Mouse (Mus musculus): ENCODE results near the gene Srgap3.

Gene Srgap3

DNA sequence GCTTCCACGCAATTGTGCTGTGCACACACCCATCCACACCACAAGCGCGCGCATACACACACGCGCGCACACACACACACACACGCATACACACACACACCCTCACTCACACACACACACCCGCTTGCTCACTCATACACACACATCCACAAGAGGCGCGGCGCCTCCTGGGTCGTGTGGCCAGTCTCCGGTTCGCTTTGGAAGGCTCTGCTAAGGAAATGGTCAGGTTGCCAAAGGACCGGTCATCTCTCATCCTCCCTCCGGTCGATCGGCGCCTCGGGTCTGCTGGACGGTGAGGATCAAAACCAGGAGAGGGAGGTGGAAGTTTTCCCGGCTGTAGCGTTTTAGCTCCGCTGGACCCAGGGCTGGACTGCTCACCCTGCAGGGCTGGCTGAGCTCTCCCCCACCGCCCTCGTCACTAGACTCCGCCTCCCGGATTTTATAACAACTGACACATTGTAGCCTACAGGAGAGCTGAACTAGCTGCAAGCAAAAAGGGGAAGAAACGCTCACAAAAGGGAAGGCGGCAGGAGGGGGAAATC, at the start of gene Srgap3:
Srgap3 (minus strand) TSS at position 372 of the 542 bp plus-strand sequence.
- no peak for DNase-seq (ENCODE audit: low spot score)

DNA sequence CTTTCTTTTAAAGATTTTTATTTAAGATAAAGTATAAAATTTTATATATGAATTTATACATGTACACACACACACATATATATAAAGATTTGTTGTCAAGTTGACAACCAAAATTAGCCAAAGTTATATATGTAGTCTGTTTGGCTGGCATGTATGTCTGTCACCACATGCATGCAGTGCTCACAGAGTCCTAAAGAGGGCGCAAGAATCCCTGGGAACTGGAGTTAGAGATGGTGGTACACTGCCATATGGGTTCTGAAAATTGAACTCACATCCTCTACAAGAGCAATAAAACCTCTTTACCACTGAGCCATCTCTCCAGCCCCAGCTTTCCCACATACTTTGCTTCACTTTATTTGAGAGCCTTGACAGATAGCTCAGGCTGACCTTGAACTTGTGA, 48.6 kb upstream of the Srgap3 start:
- DNase-seq (ENCODE audit: low spot score): no peak

- no peak for DNase-seq (ENCODE audit: low spot score)
Measured at GRCm38 (mm10) chr6:112990119-112990518, 43.1 kb upstream of the Srgap3 start.

DNA sequence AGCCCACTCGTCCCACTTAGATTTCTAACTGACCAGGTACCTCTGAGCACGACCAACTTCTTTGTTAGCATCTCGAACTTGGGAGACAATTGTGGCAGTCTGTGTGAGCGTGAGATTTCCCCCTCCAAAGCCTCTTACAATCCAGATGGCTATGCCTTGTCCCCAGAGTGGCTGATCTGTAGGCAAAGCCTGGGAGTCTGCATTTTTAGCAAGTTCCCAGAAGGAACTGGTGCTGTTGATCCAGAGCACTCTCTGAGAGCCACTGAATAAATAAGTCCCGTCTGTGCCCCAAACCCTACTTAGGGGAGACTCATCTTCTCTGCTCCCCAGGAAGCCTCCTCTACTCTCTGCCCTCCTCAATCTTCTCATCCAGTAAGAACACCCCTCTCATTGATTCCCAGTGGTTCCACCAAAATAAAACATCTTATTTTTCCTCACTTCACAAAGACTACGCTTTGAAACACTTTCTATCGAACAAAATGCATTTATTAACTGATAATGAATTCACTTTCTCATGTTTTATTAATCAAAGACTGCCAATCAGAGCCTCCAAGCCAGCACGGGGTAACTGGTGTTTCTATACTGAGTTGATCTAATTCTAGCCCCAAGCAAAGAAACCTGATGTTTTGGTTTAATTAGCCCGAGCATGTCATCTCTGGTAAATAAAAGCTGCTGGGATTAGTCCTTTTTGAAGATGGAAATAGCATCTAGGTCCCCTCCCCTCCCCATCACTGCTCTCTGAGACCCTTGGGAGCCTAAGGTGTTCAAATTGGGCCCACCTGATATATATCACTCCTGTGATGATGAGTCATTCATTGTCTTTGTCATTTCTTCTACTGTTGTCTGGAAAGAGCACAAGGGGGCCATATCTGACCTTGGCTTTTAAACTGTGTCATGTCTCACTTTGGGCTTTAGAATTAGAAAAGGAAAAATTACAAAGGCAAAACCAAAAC, 38.6 kb upstream of the Srgap3 start:
- DNase-seq (ENCODE audit: low spot score): no peak

DNA sequence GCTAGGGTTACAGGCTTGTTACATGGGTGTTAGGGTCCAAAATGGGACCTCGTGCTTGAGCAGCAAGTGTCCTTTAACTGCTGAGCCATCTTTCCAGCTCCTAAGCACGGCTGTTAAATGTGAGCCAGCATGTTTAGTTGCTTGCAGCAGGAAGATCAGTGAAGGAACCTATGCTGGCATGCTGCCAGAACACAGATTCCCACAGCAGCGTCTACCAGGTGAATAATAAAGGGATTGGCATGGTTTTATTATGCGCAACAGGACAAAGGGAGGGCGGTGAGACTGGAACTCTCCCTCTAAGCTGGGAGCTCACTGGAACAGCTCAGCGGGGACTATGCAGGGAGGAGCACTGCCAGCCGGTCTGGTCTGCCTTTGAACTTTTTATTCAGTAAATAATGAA, 35.2 kb upstream of the Srgap3 start:
- DNase-seq (ENCODE audit: low spot score): no peak

DNA sequence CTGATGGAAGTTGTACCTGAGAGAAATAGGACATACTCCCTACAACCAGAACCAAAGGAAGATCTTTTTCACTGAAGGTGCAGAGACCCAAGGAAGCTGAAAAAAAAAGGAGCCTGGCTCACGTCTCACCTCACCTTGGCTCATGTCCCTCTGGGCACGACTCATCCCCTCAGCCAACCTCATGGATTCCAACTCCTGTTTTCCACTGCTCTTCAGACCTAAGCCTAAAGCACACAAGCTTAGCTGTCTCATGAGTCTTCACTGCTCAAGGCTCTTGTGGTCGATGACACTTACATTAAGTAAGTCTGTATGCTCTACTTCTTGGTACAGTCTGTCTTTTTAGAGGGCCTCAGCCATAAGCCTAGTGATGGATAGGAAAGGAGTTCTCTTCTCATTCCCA, 31.9 kb upstream of the Srgap3 start:
- DNase-seq (ENCODE audit: low spot score): no peak

GRCm38 (mm10) chr6:112977246-112977645, 30.2 kb upstream of the Srgap3 start:
- DNase-seq (ENCODE audit: low spot score): no peak

DNA sequence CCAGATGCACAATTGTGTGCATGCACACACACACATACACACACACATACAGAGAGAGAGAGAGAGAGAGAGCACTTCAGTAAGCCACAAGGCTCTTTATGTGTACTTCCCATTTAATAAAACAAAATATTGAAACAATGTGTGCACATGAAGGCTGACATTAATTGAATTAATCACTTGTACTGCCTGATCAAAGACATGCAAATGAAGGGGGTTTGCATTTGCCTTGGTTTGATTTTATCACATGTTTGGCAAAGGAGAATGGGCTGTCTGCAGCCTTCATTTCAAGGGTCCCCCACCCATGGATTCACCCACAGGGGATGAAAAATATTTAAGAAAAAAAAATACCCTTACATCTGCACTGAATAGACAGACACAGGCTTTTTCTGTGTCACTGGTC, 29.5 kb upstream of the Srgap3 start:
- no peak for DNase-seq (ENCODE audit: low spot score)

GRCm38 (mm10) chr6:112976136-112976535, 29.1 kb upstream of the Srgap3 start:
- DNase-seq (ENCODE audit: low spot score): no peak

DNA sequence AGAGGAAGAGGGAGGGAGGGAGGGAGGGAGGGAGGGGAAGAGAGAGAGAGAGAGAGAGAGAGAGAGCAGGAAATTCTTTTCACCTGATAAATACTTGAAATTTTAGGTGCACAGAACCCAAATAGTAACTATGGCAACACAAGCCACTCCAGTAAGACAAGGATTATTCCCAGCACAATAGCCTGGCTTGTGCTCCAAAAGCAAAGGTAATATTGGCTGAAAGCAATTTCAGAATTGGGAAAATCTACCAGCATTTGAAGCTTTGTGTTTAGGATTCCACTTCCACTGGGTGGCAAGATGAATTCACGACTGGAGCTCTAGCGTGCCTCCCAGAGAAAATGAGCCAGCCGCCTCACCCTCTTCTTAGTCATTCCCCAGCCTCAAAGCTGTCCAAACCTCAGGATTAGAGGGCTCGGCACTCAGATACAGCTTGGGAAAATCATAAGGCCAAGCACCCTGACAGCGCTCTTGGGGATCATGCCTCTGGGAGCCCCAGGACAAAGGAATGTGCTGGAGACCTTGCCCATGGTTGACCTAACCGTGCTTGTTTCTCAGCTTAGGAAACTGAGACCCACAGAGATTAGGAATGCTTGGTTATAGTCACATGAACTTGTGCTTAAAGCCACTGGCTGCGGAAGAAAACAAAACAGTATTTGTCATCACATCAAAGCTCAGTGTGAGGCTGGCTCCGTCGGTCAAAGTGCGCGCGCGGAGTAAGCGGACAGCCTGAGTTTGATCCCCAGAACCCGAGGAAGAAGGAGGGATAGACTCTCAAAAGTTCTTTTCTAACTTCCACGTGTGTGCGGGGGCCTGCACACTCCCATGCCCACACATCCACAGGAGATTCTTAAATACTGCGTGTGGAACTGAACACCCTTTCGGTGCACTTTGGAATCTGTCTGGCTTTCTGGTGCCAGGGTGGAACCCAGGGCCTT, 27.0 kb upstream of the Srgap3 start:
- no peak for DNase-seq (ENCODE audit: low spot score)

DNA sequence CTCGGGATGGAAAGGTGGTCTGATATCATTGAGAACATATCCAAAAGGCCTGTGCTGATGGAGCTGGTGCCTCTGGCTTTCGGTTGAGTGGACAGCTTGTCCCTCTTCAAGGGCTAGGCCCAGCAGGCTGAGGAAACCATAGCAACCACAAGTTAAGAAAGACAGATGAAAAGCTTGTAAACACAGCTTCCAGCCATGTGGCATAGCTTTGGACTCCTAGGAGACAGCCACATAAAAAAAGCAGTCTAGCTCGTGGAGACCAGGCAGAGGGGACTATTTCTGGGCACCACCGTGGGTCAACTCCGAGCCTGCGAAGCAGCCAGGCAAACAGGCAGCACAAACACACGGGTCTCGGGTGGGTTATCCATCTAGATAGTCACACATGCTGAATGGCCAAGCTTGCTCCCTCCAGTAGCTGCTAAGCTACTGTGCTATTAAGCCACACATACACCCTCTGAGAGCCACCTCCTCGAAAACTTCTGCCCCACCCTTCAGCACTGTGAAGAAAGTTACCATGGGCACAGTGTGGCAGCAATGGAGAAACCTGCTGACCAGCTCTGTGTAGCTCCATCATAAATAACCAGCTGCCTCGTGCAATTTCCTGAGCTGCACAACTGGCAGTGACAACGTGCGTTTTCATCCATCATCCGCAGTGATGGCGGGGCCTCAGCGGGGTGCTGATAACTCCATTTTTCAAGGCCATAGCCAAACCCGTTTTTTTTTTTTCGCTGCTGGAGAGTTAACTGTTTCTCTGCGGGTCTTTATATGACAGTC, 26.0 kb upstream of the Srgap3 start:
- no peak for DNase-seq (ENCODE audit: low spot score)

DNA sequence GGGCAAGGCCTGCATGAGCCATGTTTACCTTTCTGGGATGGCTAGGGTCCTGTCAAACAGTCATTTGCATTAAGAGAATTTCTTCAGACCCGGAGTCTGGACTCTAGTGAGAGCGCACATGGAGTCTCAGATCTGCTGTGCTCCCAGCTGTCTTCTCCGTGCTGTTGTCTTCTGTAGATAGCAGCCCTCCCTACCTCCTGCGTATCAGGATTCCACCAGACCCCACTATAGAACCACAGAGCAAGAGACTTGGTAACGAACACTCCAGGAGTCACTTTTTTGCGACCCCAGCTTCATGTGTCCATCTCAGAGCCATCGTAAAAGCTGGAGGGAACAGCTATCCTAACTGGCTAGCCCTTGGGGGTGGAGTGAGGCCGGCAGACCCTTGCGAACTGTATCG, 25.1 kb upstream of the Srgap3 start:
- no peak for DNase-seq (ENCODE audit: low spot score)

DNA sequence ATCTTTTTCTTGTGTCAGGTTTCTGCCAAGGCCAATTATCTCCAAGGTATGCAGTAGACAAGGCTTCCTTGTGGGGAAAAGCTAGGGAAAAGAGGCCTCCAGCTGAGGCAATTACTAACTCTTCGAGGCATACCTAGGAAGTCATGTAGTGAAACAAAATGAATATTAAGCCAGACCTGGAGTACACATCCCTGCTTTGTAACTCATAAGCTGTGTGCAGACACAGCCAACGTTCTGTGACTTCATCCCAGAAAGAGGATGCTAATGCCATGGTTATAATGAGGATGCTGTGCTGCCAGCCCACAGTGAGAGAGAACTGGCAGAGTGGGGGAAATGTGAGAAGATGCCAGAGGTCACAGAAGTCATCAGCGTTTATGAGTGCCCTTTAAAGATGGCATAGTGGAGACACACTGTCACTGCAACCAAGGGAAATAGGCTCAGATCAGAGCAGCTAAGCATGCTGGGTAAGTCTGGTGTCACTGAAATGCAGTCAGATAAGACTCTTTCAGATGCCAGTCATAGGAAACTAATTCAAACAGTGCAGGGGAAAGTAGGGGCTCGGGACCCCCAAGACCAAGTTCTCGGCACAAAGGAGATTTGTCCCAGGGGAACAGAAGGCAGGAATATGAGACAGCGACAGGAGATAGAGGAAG, 24.2 kb upstream of the Srgap3 start:
- no peak for DNase-seq (ENCODE audit: low spot score)

- no peak for DNase-seq (ENCODE audit: low spot score)
Measured at GRCm38 (mm10) chr6:112967359-112967758, 20.3 kb upstream of the Srgap3 start.

- no peak for DNase-seq (ENCODE audit: low spot score)
Measured at GRCm38 (mm10) chr6:112958360-112958759, 11.3 kb upstream of the Srgap3 start.

DNA sequence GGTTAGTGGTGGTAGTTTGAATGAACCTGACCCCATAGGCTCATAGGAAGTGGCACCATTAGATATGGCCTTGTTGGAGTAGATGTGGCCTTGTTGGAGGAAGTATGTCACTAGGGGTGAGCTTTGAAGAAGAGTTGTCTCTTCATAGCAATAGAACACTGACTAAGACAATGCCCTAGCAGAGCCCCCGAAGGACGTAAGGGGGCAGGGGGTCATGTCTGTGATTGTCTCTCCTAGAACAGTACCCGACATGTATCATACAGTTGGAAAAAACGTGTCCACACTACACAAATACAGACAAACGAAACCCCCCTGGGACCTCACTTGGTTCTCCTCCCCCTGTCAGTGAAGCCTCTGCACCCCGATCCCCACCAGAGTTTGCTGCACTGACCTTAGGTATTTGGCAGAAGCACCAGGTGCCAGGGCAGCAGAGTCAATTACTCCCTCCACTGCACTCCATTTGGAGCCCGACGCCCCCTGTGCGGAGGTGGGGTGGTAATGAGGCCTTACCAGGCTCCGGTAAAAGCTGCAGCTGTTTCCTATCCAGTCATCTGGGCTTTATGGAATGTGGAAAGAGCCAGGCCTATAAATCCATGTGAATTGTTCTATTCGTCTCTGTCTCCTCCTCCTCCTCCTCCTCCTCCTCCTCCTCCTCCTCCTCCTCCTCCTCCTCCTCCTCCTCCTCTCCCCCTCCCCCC, 10.7 kb upstream of the Srgap3 start:
- DNase-seq (ENCODE audit: low spot score): no peak

DNA sequence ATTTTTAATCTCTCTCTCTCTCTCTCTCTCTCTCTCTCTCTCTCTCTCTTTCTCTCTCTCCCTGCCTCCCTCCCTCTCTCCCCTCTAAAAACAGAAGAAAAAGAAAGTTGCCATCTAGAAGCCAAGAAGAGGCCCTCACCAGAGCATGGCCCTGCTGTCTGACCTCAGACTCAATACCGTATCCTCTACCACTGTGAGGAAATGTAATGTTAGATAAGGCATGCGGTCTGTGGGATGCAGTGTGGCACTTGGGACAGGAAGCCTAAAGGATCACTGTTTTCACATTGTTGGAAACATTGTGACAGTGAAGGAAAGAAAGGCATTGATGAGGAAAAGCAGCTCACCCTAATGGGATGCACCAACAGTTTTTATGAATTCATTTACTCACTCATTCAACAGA, 8.7 kb upstream of the Srgap3 start:
- no peak for DNase-seq (ENCODE audit: low spot score)

DNA sequence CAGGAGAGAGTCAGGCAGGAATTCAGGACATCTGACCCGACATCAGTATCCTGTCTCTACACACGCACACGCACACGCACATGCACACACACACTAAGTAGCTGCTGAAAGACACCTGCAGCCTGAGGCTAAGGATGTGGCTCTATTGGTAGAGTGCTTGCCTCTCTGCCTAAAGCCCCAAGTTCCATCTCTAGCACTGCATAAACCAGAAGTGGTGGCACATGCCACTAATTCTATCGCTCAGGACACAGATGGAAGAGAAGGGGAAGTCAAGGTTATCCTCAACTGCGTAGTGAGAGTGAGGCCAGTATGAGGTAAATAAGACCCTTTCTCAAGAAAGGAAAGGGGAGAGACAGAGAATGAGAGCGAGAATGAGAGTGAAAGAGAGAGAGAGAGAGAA, 6.8 kb upstream of the Srgap3 start:
- no peak for DNase-seq (ENCODE audit: low spot score)

- no peak for DNase-seq (ENCODE audit: low spot score)
Measured at GRCm38 (mm10) chr6:112951254-112951653, 4.2 kb upstream of the Srgap3 start.

Measured in urinary bladder, postnatal 10 days (tissue).